Mouse (Mus musculus) embryonic facial prominence, embryonic 10.5 days (tissue): ENCODE data around the gene Ano4. TPM values are rescaled to one million over a fixed set of nuclear protein-coding genes. Genes with fewer than 3 reads are reported as not detected.

Experiments
- DNase-seq: peaks from one replicate; pipeline ENCODE4 v3.0.0-alpha.2; 2017; ENCODE audit warnings: low spot score
- H3K27ac ChIP-seq: fragments of 300-500 bp; sonication (generic); replicated peaks from 2 replicates; pipeline ENCODE4 v1.5.1; 2016; ENCODE audit warnings: mild to moderate bottlenecking
- H3K27me3 ChIP-seq: fragments of 300-500 bp; sonication (generic); replicated peaks from 2 replicates; pipeline ENCODE4 v1.6.1; 2016; ENCODE audit warnings: low read depth, mild to moderate bottlenecking; ENCODE audit not compliant: poor library complexity, severe bottlenecking
- H3K36me3 ChIP-seq: fragments of 300-500 bp; sonication (generic); replicated peaks from 2 replicates; pipeline ENCODE4 v1.6.1; 2016; ENCODE audit warnings: mild to moderate bottlenecking, moderate library complexity
- H3K4me1 ChIP-seq: fragments of 300-500 bp; sonication (generic); 2 replicates; pipeline ENCODE4 v1.6.1; 2016
- H3K4me3 ChIP-seq: fragments of 300-500 bp; sonication (generic); 2 replicates; pipeline ENCODE4 v1.5.1; 2016; ENCODE audit warnings: mild to moderate bottlenecking, moderate library complexity
- H3K9me3 ChIP-seq: fragments of 300-500 bp; sonication (generic); 2 replicates; pipeline ENCODE4 v1.6.1; 2016; ENCODE audit warnings: mild to moderate bottlenecking
- WGBS: fragments of 180-500 bp; shearing (Covaris S2); methylation state at CpG from one replicate; pipeline ENCODE4 v1.1.7; 2016; 5-methylcytosine and 5-hydroxymethylcytosine counted together
- polyA plus RNA-seq: library from polyadenylated mRNA; unstranded; fragments of >200 nt; fragmentation: Nextera tagmentation; extraction: Ambion mirVana; gene quantifications from 2 replicates; pipeline ENCODE4 v1.2.1, GENCODE M21; 2016

Ano4 gene
- polyA plus RNA-seq, 1 experiment from 2014 or later = 0.95 TPM

DNA sequence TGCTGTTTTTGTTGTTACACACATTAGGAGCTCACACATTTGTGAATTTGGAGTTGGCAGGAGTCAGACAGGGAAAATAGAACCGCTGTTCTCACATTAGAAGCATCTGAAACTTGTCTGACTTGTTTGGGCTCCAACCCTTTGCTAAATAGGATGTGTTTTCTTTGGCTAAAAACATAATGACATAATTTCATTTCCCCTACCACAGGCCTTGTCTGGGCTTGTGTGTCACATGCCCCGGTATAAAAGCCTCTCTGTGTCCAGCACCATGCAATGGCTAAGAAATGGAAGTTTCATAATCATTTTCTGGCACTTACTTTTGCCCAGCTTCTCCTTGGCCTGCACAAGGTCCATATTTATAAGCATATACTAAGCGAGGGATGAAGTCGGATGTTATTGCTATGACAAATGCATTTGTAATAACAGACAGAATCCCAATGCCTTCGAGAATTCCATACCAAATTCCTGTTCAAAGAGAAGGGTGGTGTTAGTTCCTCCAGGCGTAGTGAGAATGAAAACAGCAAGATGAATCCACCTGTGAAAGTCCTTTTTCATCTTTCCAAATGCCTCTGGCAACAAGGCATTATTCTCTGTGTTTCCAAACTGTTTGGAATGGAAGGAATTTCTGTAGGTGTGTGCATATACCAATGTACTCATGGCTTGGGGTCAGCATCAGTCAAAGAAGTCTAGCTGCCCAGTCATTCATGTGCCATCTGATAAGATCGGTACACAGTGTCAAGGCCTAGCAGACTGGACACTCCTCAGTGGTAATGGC, 373.4 kb downstream of the Ano4 start:
- WGBS = 77% methylated on average over 7 of the region's 7 CpGs
- H3K27me3 ChIP-seq = no peaks in the 10 kb centered on the region
- H3K36me3 ChIP-seq = no peaks in the 10 kb centered on the region
- H3K4me1 ChIP-seq = no peaks in the 10 kb centered on the region
- no peaks in the 10 kb centered on the region for H3K9me3 ChIP-seq
- no peak overlapping the region for H3K4me3 ChIP-seq
- DNase-seq = no peak
- H3K27ac ChIP-seq = no peak overlapping the region

DNA sequence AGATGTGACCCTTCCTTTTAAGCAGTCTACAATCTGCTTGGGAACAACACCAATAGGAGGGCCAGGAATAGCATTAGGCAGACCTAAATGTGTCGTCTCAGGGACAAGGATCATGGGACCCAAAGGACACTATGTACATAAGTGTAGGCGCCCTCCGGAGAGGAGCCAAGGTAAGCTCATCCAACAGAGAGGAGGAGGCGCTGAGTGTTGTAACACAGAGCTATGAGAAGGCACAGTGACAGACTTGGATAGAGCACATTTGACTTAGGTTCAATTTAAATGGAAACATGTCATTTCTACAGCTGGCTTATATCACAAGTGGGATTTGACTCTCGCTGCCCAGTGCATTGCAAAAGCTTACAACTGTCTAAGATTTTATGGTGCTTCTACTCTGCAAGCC, 376.0 kb downstream of the Ano4 start:
- Histone ChIP-seq H3K4me1 (no peaks in the 10 kb centered on the region), H3K4me3 (no peak overlapping the region), H3K9me3 (no peaks in the 10 kb centered on the region), H3K27ac (no peak overlapping the region), H3K36me3 (no peaks in the 10 kb centered on the region), H3K27me3 (no peaks in the 10 kb centered on the region)
- 93% methylated on average over 5 of the region's 5 CpGs for WGBS
- no peak for DNase-seq

DNA sequence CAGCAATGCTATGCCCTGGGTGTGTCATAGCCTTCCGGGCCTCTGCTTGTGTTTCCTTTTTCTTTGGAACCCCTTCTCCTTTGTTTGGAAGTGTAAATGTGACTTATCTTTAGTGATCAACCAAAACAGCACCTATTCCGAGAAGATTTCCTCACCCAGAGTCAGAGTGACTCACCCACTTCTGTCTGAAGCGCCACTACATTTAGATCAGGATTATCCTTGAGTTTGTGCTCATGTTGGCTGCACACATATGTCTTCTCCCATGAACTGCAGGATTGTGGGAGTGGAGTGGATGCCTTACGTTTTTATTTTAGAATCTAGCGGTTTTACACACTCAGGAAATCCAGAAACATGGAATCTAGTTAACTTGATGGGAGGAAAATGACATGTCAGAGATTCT, 383.8 kb downstream of the Ano4 start:
- Histone ChIP-seq H3K36me3 (no peaks in the 10 kb centered on the region), H3K27me3 (no peaks in the 10 kb centered on the region), H3K4me3 (no peak overlapping the region), H3K4me1 (no peaks in the 10 kb centered on the region), H3K27ac (no peak overlapping the region), H3K9me3 (no peaks in the 10 kb centered on the region)
- WGBS = 87% methylated on average over 5 of the region's 5 CpGs
- no peak for DNase-seq

DNA sequence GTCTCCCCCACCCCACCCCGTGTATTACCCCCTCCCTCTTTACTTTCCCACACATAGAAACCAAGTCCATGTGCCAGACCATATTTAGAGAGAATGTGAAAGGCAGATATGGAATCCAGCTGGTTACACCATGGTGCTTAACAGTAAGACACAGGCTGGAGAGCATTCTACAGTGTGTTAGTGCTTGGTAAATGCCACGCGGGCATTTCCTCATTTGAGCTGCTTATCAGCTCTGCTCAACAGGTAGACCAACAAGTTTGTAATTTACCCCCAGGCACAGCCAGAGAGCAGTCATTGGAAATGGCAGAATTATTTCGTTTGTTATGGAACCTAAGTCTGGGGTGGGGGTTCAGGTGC, 394.3 kb downstream of the Ano4 start:
- H3K9me3 ChIP-seq = no peaks in the 10 kb centered on the region
- H3K27ac ChIP-seq = no peak overlapping the region
- H3K4me3 ChIP-seq = no peak overlapping the region
- no peaks in the 10 kb centered on the region for H3K36me3 ChIP-seq
- DNase-seq = no peak
- WGBS = 87% methylated on average over 4 of the region's 4 CpGs
- H3K27me3 ChIP-seq = no peaks in the 10 kb centered on the region
- no peaks in the 10 kb centered on the region for H3K4me1 ChIP-seq

DNA sequence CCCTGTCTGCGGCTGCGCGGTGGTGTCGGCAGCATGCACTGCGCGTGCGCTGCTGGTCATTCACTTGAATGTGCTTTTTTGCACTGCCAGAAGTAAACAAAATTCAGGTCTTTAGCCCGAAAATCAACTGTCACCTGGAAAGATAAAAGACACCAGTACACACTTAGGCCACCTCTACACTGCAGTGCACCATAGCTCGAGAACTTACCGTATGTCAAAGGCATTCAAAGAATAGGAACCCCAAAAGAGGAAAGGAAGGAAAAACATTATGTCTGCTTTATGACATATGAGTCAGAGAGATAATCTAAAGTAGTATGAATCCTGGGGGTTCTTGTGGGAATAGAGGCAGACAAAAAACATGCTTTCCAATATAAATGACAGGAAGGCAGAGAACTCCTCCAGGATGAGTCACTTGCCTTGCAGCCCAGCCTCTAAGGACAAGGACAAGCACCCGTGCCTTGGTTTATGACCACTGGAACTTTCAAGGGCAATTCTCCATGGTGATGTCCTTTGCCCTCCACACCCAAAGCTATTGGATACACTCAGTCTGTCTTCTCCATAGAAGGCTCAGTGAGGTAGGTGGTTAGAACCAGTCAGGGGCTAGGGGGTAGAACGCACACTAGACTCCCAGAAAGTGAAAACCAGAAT, 394.8 kb downstream of the Ano4 start:
- no peak overlapping the region for H3K4me3 ChIP-seq
- DNase-seq = no peak
- no peaks in the 10 kb centered on the region for H3K4me1 ChIP-seq
- H3K27me3 ChIP-seq = no peaks in the 10 kb centered on the region
- H3K9me3 ChIP-seq = no peaks in the 10 kb centered on the region
- H3K27ac ChIP-seq = no peak overlapping the region
- H3K36me3 ChIP-seq = no peaks in the 10 kb centered on the region
- 93% methylated on average over 12 of the region's 12 CpGs for WGBS

Other genes with a start within 250 kb of the Ano4 start
- 14.2 and 16.8 TPM in 2 replicates for gene Gas2l3, start 99.2 kb upstream of the Ano4 start, polyA plus RNA-seq
- gene Nr1h4, start 188.8 kb upstream of the Ano4 start, polyA plus RNA-seq = not detected in 2 replicates